20 mouse cellular contexts compared by ENCODE assay signal in the genomic region with DNA sequence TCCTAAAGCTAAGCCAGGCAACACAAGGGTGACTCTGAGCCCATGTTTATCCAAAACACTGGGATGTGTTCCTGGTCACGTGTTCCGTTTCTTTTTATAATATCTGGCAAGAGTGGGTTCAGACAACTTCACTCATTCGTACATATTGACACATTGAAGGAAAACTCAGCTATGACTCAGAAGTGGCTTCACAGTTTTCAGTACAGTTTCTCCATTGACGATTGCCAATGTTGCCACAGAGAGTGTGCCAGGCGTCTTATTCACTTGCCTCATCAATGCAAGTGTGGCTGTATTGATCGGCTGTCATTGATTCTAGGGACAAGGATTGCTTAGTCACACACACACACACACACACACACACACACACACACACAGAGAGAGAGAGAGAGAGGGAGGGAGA.
DNase-seq lines count a peak whose midpoint lies in the region; ATAC-seq lines count a peak whose summit lies in the region.
"Had no signal": no experiment of that assay in that cellular context is flagged by ENCODE, and none has a peak within 500 bp of the region (broad histone marks: within the 10 kb centered on the region; RNA-seq: fewer than 3 reads in every experiment).

No protein-coding gene starts in this region.

- no peak overlapping the region for H3K4me2 ChIP-seq in limb, embryonic 13.5 days (replicated peaks)
- H3K4me2 ChIP-seq: embryonic facial prominence, embryonic 12.5 days; forebrain, embryonic 13.5 days had no signal

- no peak overlapping the region for H3K9ac ChIP-seq in limb, embryonic 13.5 days
- H3K9ac ChIP-seq: embryonic facial prominence, embryonic 12.5 days; forebrain, embryonic 13.5 days had no signal

- DNase-seq in frontal cortex, postnatal 36 days (ENCODE audit: low spot score in 2 of 2), result no peak
- peak; percentile 79 for DNase-seq in heart, adult 11 months
- no peak for DNase-seq in heart, postnatal 25 days (ENCODE audit: low spot score)
- DNase-seq in limb, embryonic 10.5 days (ENCODE audit: low spot score), result no peak
- DNase-seq in brain, adult 2 months (ENCODE audit: low read depth, low spot score), result peak; percentile 56
- DNase-seq in thymus, postnatal 25 days, result no peak
- DNase-seq: adrenal gland, adult 2 months; adrenal gland, postnatal 10 days; adrenal gland, postnatal 25 days; cerebellum, adult 11-12 months; cerebellum, adult 2 months; cerebellum, adult 9-10 months; cerebellum, postnatal 10 days; cerebellum, postnatal 25 days had no signal

- H3K9me3 ChIP-seq in limb, embryonic 13.5 days, result no peaks in the 10 kb centered on the region
- no peaks in the 10 kb centered on the region for H3K9me3 ChIP-seq in limb, embryonic 10.5 days (replicated peaks)
- H3K9me3 ChIP-seq: embryonic facial prominence, embryonic 10.5 days; embryonic facial prominence, embryonic 12.5 days; forebrain, embryonic 13.5 days had no signal

- H3K27me3 ChIP-seq in limb, embryonic 13.5 days, result no peaks in the 10 kb centered on the region
- H3K27me3 ChIP-seq in limb, embryonic 10.5 days (ENCODE audit: low read depth, poor library complexity, severe bottlenecking), result no peaks in the 10 kb centered on the region
- H3K27me3 ChIP-seq: embryonic facial prominence, embryonic 12.5 days; forebrain, embryonic 13.5 days had no signal

- ATAC-seq in frontal cortex, adult (ENCODE audit: low TSS enrichment), result peak; percentile 88
- ATAC-seq in limb, embryonic 13.5 days (ENCODE audit: low FRiP score, low read depth), result no peak
- ATAC-seq: forebrain, embryonic 13.5 days; forebrain, embryonic 16.5 days had no signal

- intact Hi-C loops in heart, postnatal 25 days (cut with DNase I), result loop anchor here (5.0 to 10.0 kb wide), 3 partner anchors 41 to 319 kb away; no protein-coding TSS in a partner anchor

- H3K36me3 ChIP-seq in limb, embryonic 13.5 days, result peaks cover 35% of the 10 kb centered on the region
- H3K36me3 ChIP-seq in limb, embryonic 10.5 days, result peaks cover 5% of the 10 kb centered on the region; the same call in 1 of the 2 replicates

- peaks cover 20% of the 10 kb centered on the region for H3K4me1 ChIP-seq in limb, embryonic 13.5 days
- H3K4me1 ChIP-seq in limb, embryonic 10.5 days, result peaks cover 25% of the 10 kb centered on the region
- H3K4me1 ChIP-seq: forebrain, embryonic 13.5 days had no signal

- 0 out of 2 replicates have a peak overlapping the region, but pooled peaks have one; percentile 79 for H3K27ac ChIP-seq in limb, embryonic 13.5 days
- H3K27ac ChIP-seq in limb, embryonic 10.5 days, result no peak overlapping the region
- H3K27ac ChIP-seq: embryonic facial prominence, embryonic 10.5 days; embryonic facial prominence, embryonic 12.5 days; forebrain, embryonic 13.5 days had no signal

- no peak overlapping the region for H3K4me3 ChIP-seq in limb, embryonic 13.5 days
- H3K4me3 ChIP-seq in limb, embryonic 10.5 days, result no peak overlapping the region
- H3K4me3 ChIP-seq: embryonic facial prominence, embryonic 10.5 days; embryonic facial prominence, embryonic 12.5 days; forebrain, embryonic 13.5 days had no signal

- 92% methylated on average over 6 of the region's 6 CpGs for WGBS in limb, embryonic 13.5 days
- WGBS in limb, embryonic 10.5 days, result 92% methylated on average over 6 of the region's 6 CpGs

Comparison
In these comparisons a context has a peak if more than half of its experiments do, and no peak if none do; other contexts are left out.
1. DNase-seq: peak in heart, adult 11 months (single experiment) and brain, adult 2 months (single experiment); none in frontal cortex, postnatal 36 days (0 of 2), heart, postnatal 25 days (single experiment), limb, embryonic 10.5 days (single experiment) and thymus, postnatal 25 days (single experiment).